Mouse (Mus musculus): Measurements from ENCODE around the gene Rpp25l. TPM values are rescaled to one million over a fixed set of nuclear protein-coding genes. Genes with fewer than 3 reads are reported as not detected.

Rpp25l gene
- polyA plus RNA-seq, 1 experiment from 2014 or later: 84.6 TPM

GRCm38 (mm10) chr4:41731052-41731765, 17.9 kb upstream of the Rpp25l start, which contains the start of gene Arid3c:
Gene Arid3c, minus strand, starts transcription at chr4:41731142.
- 0 out of 2 replicates have a peak, but pooled peaks have one; percentile 34 for ATAC-seq (ENCODE audit: insufficient number of reproducible peaks, insufficient read depth, low FRiP score, low TSS enrichment, low read depth)
- Histone ChIP-seq H3K4me1 (replicated peaks) (peaks cover 10% of the 10 kb centered on the region), H3K9me3 (no peaks in the 10 kb centered on the region), H3K4me2 (peak within 1 kb of the TSS; percentile 66), H3K36me3 (no peaks in the 10 kb centered on the region), H3K27ac (no peak within 1 kb of the TSS), H3K4me3 (replicated peaks) (peak within 1 kb of the TSS; percentile 39), H3K9ac (replicated peaks) (peak within 1 kb of the TSS; percentile 34; the same call in 1 of the 2 replicates), H3K27me3 (peaks cover 84% of the 10 kb centered on the region)
- WGBS: 2% methylated on average over 50 of the region's 50 CpGs

GRCm38 (mm10) chr4:41726826-41727621, 13.7 kb upstream of the Rpp25l start:
- Histone ChIP-seq H3K9ac (replicated peaks) (no peak overlapping the region), H3K36me3 (no peaks in the 10 kb centered on the region), H3K4me1 (replicated peaks) (peaks cover 21% of the 10 kb centered on the region), H3K27me3 (peaks cover 83% of the 10 kb centered on the region), H3K9me3 (no peaks in the 10 kb centered on the region), H3K4me3 (replicated peaks) (no peak overlapping the region), H3K4me2 (no peak overlapping the region), H3K27ac (no peak overlapping the region)
- 15% methylated on average over 20 of the region's 20 CpGs for WGBS
- ATAC-seq (ENCODE audit: insufficient number of reproducible peaks, insufficient read depth, low FRiP score, low TSS enrichment, low read depth): no peak

- ATAC-seq (ENCODE audit: insufficient number of reproducible peaks, insufficient read depth, low FRiP score, low TSS enrichment, low read depth): peak; percentile 90
- WGBS: under 1% methylated on average over 27 of the region's 27 CpGs
- Histone ChIP-seq H3K27ac (no peak within 1 kb of the TSS), H3K9me3 (no peaks in the 10 kb centered on the region), H3K4me2 (peak within 1 kb of the TSS; percentile 74), H3K4me1 (replicated peaks) (peaks cover 15% of the 10 kb centered on the region), H3K4me3 (replicated peaks) (peak within 1 kb of the TSS; percentile 72), H3K36me3 (peaks cover 25% of the 10 kb centered on the region), H3K27me3 (peaks cover 45% of the 10 kb centered on the region), H3K9ac (replicated peaks) (peak within 1 kb of the TSS; percentile 77)
Observed at GRCm38 (mm10) chr4:41722918-41723351, 9.6 kb upstream of the Rpp25l start, which contains the start of gene Dctn3. Gene Dctn3, minus strand, starts transcription at chr4:41723170.

GRCm38 (mm10) chr4:41716834-41717233, 3.5 kb upstream of the Rpp25l start:
- peak overlapping the region; percentile 46; the same call in 1 of the 2 replicates for H3K27ac ChIP-seq
- peaks cover 30% of the 10 kb centered on the region for H3K4me1 ChIP-seq (replicated peaks)
- no peak overlapping the region for H3K4me2 ChIP-seq
- H3K9me3 ChIP-seq: no peaks in the 10 kb centered on the region
- peaks cover 50% of the 10 kb centered on the region for H3K36me3 ChIP-seq
- WGBS: 31% methylated on average over 6 of the region's 6 CpGs
- H3K4me3 ChIP-seq (replicated peaks): no peak overlapping the region
- 0 out of 2 replicates have a peak overlapping the region, but pooled peaks have one; percentile 1 for H3K9ac ChIP-seq (replicated peaks)
- H3K27me3 ChIP-seq: no peaks in the 10 kb centered on the region
- ATAC-seq (ENCODE audit: insufficient number of reproducible peaks, insufficient read depth, low FRiP score, low TSS enrichment, low read depth): no peak

GRCm38 (mm10) chr4:41715596-41715995, 2.3 kb upstream of the Rpp25l start:
- no peaks in the 10 kb centered on the region for H3K9me3 ChIP-seq
- 88% methylated on average over 5 of the region's 5 CpGs for WGBS
- H3K27me3 ChIP-seq: no peaks in the 10 kb centered on the region
- no peak overlapping the region for H3K9ac ChIP-seq (replicated peaks)
- no peak overlapping the region for H3K27ac ChIP-seq
- H3K36me3 ChIP-seq: peaks cover 61% of the 10 kb centered on the region
- H3K4me3 ChIP-seq (replicated peaks): no peak overlapping the region
- ATAC-seq (ENCODE audit: insufficient number of reproducible peaks, insufficient read depth, low FRiP score, low TSS enrichment, low read depth): no peak
- H3K4me2 ChIP-seq: no peak overlapping the region
- H3K4me1 ChIP-seq (replicated peaks): peaks cover 36% of the 10 kb centered on the region

GRCm38 (mm10) chr4:41715082-41715481, 1.7 kb upstream of the Rpp25l start:
- no peak for ATAC-seq (ENCODE audit: insufficient number of reproducible peaks, insufficient read depth, low FRiP score, low TSS enrichment, low read depth)
- Histone ChIP-seq H3K4me3 (replicated peaks) (no peak overlapping the region), H3K4me1 (replicated peaks) (peaks cover 36% of the 10 kb centered on the region), H3K4me2 (no peak overlapping the region), H3K36me3 (peaks cover 59% of the 10 kb centered on the region), H3K27ac (no peak overlapping the region), H3K27me3 (no peaks in the 10 kb centered on the region), H3K9ac (replicated peaks) (no peak overlapping the region), H3K9me3 (no peaks in the 10 kb centered on the region)
- WGBS: 78% methylated on average over 8 of the region's 8 CpGs

- Histone ChIP-seq H3K36me3 (peaks cover 51% of the 10 kb centered on the region), H3K9ac (replicated peaks) (no peak overlapping the region), H3K27ac (no peak overlapping the region), H3K9me3 (no peaks in the 10 kb centered on the region), H3K4me1 (replicated peaks) (peaks cover 36% of the 10 kb centered on the region), H3K4me2 (peak overlapping the region; percentile 85), H3K27me3 (no peaks in the 10 kb centered on the region), H3K4me3 (replicated peaks) (peak overlapping the region; percentile 80; the same call in 1 of the 2 replicates)
- WGBS: 18% methylated on average over 8 of the region's 8 CpGs
- no peak for ATAC-seq (ENCODE audit: insufficient number of reproducible peaks, insufficient read depth, low FRiP score, low TSS enrichment, low read depth)
Observed at GRCm38 (mm10) chr4:41714276-41714675, 942 bp upstream of the Rpp25l start.

- Histone ChIP-seq H3K4me2 (peak overlapping the region; percentile 85), H3K4me3 (replicated peaks) (peak overlapping the region; percentile 80), H3K36me3 (peaks cover 35% of the 10 kb centered on the region), H3K27me3 (peaks cover 6% of the 10 kb centered on the region), H3K27ac (peak overlapping the region; percentile 83), H3K4me1 (replicated peaks) (peaks cover 36% of the 10 kb centered on the region), H3K9ac (replicated peaks) (peak overlapping the region; percentile 92), H3K9me3 (no peaks in the 10 kb centered on the region)
- peak; percentile 13; the same call in 1 of the 2 replicates for ATAC-seq (ENCODE audit: insufficient number of reproducible peaks, insufficient read depth, low FRiP score, low TSS enrichment, low read depth)
- WGBS: 51% methylated on average over 31 of the region's 31 CpGs
Observed at GRCm38 (mm10) chr4:41712421-41713196, 725 bp downstream of the Rpp25l start.

- Histone ChIP-seq H3K9me3 (no peaks in the 10 kb centered on the region), H3K36me3 (peaks cover 28% of the 10 kb centered on the region), H3K27me3 (peaks cover 12% of the 10 kb centered on the region), H3K4me1 (replicated peaks) (peaks cover 30% of the 10 kb centered on the region), H3K4me3 (replicated peaks) (peak overlapping the region; percentile 80), H3K4me2 (peak overlapping the region; percentile 85), H3K27ac (peak overlapping the region; percentile 31; the same call in 1 of the 2 replicates), H3K9ac (replicated peaks) (peak overlapping the region; percentile 92)
- WGBS: 73% methylated on average over 16 of the region's 16 CpGs
- no peak for ATAC-seq (ENCODE audit: insufficient number of reproducible peaks, insufficient read depth, low FRiP score, low TSS enrichment, low read depth)
Observed at GRCm38 (mm10) chr4:41711705-41712375, 1.5 kb downstream of the Rpp25l start.

- H3K4me3 ChIP-seq (replicated peaks): no peak overlapping the region
- no peak overlapping the region for H3K4me2 ChIP-seq
- no peaks in the 10 kb centered on the region for H3K9me3 ChIP-seq
- H3K27me3 ChIP-seq: peaks cover 28% of the 10 kb centered on the region
- H3K4me1 ChIP-seq (replicated peaks): peaks cover 31% of the 10 kb centered on the region
- 64% methylated on average over 4 of the region's 4 CpGs for WGBS
- ATAC-seq (ENCODE audit: insufficient number of reproducible peaks, insufficient read depth, low FRiP score, low TSS enrichment, low read depth): no peak
- no peak overlapping the region for H3K9ac ChIP-seq (replicated peaks)
- H3K36me3 ChIP-seq: peaks cover 17% of the 10 kb centered on the region; the same call in 1 of the 2 replicates
- H3K27ac ChIP-seq: no peak overlapping the region
Observed at GRCm38 (mm10) chr4:41710229-41710628, 3.1 kb downstream of the Rpp25l start.
